Mouse (Mus musculus) embryonic facial prominence, embryonic 10.5 days (tissue): ENCODE results near the gene Sash3. TPM values are rescaled to one million over a fixed set of nuclear protein-coding genes. Genes with fewer than 3 reads are reported as not detected.
A peak's percentile ranks its signal among the peaks of the same experiment; 100 is the strongest.

Source experiments
- DNase-seq: peaks from one replicate; pipeline ENCODE4 v3.0.0-alpha.2; 2017; ENCODE audit warnings: low spot score
- H3K27ac ChIP-seq: fragments of 300-500 bp; sonication (generic); replicated peaks from 2 replicates; pipeline ENCODE4 v1.5.1; 2016; ENCODE audit warnings: mild to moderate bottlenecking
- H3K27me3 ChIP-seq: fragments of 300-500 bp; sonication (generic); replicated peaks from 2 replicates; pipeline ENCODE4 v1.6.1; 2016; ENCODE audit warnings: low read depth, mild to moderate bottlenecking; ENCODE audit not compliant: poor library complexity, severe bottlenecking
- H3K36me3 ChIP-seq: fragments of 300-500 bp; sonication (generic); replicated peaks from 2 replicates; pipeline ENCODE4 v1.6.1; 2016; ENCODE audit warnings: mild to moderate bottlenecking, moderate library complexity
- H3K4me1 ChIP-seq: fragments of 300-500 bp; sonication (generic); 2 replicates; pipeline ENCODE4 v1.6.1; 2016
- H3K4me3 ChIP-seq: fragments of 300-500 bp; sonication (generic); 2 replicates; pipeline ENCODE4 v1.5.1; 2016; ENCODE audit warnings: mild to moderate bottlenecking, moderate library complexity
- H3K9me3 ChIP-seq: fragments of 300-500 bp; sonication (generic); 2 replicates; pipeline ENCODE4 v1.6.1; 2016; ENCODE audit warnings: mild to moderate bottlenecking
- WGBS: fragments of 180-500 bp; shearing (Covaris S2); methylation state at CpG from one replicate; pipeline ENCODE4 v1.1.7; 2016; 5-methylcytosine and 5-hydroxymethylcytosine counted together
- polyA plus RNA-seq: library from polyadenylated mRNA; unstranded; fragments of >200 nt; fragmentation: Nextera tagmentation; extraction: Ambion mirVana; gene quantifications from 2 replicates; pipeline ENCODE4 v1.2.1, GENCODE M21; 2016

Gene Sash3
- polyA plus RNA-seq, 1 experiment from 2014 or later, result 1.2 TPM

DNA sequence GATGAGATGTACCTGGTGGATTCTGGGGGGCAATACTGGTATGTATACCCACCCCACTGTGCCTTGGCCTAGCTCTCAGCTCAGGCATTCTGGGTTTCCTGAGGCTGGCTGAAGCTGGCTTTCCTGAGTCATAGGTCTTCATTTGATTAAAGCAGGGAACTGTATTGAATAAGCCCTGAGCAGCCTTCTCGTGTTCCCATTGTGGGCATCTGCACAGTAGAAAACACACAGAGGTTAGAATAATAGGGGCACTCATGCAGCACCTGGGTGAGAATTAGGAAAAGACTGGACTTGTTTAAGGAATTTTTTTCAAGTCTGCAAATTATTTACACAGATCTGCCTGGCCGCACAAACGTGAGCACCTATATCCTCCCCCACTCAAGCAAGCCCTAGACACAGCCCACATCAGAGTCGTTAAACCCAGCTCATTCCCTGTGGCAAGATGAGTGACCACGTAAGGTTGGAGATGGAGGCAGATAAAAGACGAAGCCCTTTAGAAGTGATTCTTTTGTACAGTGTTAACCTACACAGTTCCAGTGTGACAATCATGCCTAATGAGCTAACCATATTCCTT lies 19.2 kb upstream of the Sash3 start:
- WGBS, result 75% methylated on average over 6 of the region's 6 CpGs
- Histone ChIP-seq H3K36me3 (no peaks in the 10 kb centered on the region), H3K4me3 (no peak overlapping the region), H3K9me3 (no peaks in the 10 kb centered on the region), H3K4me1 (peaks cover 3% of the 10 kb centered on the region; the same call in 1 of the 2 replicates), H3K27ac (no peak overlapping the region), H3K27me3 (peaks cover 6% of the 10 kb centered on the region; the same call in 1 of the 2 replicates)
- DNase-seq, result no peak

DNA sequence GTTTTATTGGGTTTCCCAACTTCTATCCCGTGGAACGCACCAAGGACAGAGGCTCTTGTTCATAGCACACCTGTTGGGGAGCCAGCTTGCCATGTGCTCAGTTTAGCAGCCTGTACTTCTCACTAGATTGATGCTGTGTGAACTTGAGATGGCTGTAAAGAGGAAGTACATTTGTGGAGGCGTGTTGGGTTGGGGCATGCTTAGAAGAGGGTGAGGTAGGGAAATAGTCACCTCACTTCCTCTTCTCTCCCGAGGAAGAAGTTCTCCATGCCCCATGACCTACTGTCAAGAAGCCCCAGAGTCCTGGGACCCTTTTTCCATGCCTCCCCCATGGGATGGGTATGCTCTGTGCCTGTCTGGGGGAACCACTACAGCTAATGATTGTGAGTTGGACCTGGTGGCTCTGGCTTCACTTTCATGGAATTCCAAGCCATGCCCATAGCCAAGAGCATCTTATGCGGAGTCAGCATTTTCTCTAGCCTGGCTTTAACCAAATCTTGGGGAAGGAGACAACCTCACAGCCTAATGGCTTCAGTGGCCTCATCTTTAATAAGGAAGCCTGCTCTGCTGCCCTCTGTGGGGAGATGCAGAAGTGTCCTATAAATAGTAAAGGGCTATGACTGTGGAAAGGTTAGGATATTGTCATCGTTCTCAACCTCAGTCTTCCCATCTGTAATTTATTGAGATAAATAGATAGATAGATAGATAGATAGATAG lies 18.6 kb upstream of the Sash3 start:
- no peaks in the 10 kb centered on the region for H3K9me3 ChIP-seq
- H3K27ac ChIP-seq, result no peak overlapping the region
- no peak for DNase-seq
- H3K27me3 ChIP-seq, result peaks cover 6% of the 10 kb centered on the region; the same call in 1 of the 2 replicates
- H3K4me1 ChIP-seq, result peaks cover 3% of the 10 kb centered on the region; the same call in 1 of the 2 replicates
- H3K36me3 ChIP-seq, result no peaks in the 10 kb centered on the region
- H3K4me3 ChIP-seq, result no peak overlapping the region
- 85% methylated on average over 6 of the region's 6 CpGs for WGBS

DNA sequence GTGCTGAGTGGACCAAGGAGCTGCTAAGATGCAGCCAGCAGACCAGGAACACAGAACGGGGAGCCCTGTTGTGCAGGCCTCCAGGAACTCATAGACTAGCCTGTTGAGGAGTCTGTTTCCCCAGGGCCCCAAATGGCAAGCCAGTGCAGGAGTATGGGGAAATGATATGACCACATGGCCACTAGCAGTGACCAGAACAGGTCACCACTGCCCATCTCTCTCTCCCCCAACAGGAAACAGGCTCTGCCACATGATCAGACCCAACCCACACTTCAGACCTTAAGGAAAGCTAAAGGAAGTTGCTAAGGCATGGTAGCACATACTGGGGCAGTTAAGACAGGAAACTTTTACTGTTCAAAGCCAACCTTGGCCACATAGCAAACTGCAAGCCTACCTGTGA lies 17.1 kb upstream of the Sash3 start:
- Histone ChIP-seq H3K9me3 (no peaks in the 10 kb centered on the region), H3K36me3 (no peaks in the 10 kb centered on the region), H3K4me3 (no peak overlapping the region), H3K27me3 (peaks cover 6% of the 10 kb centered on the region; the same call in 1 of the 2 replicates), H3K4me1 (peaks cover 3% of the 10 kb centered on the region; the same call in 1 of the 2 replicates), H3K27ac (no peak overlapping the region)
- DNase-seq, result no peak
- 68% methylated on average over 1 of the region's 1 CpGs for WGBS

DNA sequence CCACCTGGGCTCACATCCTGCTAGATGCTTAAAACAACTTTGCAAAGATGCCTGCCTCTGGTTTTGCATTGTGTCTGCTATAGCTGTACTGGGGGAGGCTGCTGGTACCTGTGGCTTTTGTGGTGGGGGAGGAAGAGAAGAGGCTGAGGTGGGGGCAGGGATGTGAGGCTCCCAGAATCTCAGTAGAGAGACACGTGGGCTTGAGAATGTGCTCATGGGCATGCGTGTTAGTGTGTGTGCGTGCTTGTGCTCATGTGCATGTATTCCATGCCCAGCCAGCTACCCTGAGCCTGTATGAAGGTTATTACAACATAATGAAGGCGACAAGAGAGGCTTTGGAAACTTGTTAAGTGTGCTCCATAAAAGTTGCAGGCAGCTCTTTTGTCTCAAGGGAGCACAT lies 9.3 kb upstream of the Sash3 start:
- H3K4me1 ChIP-seq, result peaks cover 17% of the 10 kb centered on the region
- no peak overlapping the region for H3K4me3 ChIP-seq
- no peak overlapping the region for H3K27ac ChIP-seq
- no peak for DNase-seq
- H3K27me3 ChIP-seq, result peaks cover 4% of the 10 kb centered on the region; the same call in 1 of the 2 replicates
- no peaks in the 10 kb centered on the region for H3K9me3 ChIP-seq
- no peaks in the 10 kb centered on the region for H3K36me3 ChIP-seq
- WGBS, result 83% methylated on average over 4 of the region's 4 CpGs

- H3K36me3 ChIP-seq, result no peaks in the 10 kb centered on the region
- peaks cover 19% of the 10 kb centered on the region for H3K4me1 ChIP-seq
- H3K9me3 ChIP-seq, result no peaks in the 10 kb centered on the region
- H3K4me3 ChIP-seq, result no peak overlapping the region
- DNase-seq, result no peak
- no peak overlapping the region for H3K27ac ChIP-seq
- 60% methylated on average over 6 of the region's 6 CpGs for WGBS
- H3K27me3 ChIP-seq, result peaks cover 4% of the 10 kb centered on the region
Observed at GRCm38 (mm10) chrX:48138011-48138410, 8.2 kb upstream of the Sash3 start.

GRCm38 (mm10) chrX:48138539-48139275 lies 7.5 kb upstream of the Sash3 start:
- H3K9me3 ChIP-seq, result no peaks in the 10 kb centered on the region
- 45% methylated on average over 7 of the region's 7 CpGs for WGBS
- peaks cover 4% of the 10 kb centered on the region for H3K27me3 ChIP-seq
- H3K4me3 ChIP-seq, result no peak overlapping the region
- H3K27ac ChIP-seq, result no peak overlapping the region
- DNase-seq, result peak; percentile 14
- H3K36me3 ChIP-seq, result no peaks in the 10 kb centered on the region
- H3K4me1 ChIP-seq, result peaks cover 24% of the 10 kb centered on the region

DNA sequence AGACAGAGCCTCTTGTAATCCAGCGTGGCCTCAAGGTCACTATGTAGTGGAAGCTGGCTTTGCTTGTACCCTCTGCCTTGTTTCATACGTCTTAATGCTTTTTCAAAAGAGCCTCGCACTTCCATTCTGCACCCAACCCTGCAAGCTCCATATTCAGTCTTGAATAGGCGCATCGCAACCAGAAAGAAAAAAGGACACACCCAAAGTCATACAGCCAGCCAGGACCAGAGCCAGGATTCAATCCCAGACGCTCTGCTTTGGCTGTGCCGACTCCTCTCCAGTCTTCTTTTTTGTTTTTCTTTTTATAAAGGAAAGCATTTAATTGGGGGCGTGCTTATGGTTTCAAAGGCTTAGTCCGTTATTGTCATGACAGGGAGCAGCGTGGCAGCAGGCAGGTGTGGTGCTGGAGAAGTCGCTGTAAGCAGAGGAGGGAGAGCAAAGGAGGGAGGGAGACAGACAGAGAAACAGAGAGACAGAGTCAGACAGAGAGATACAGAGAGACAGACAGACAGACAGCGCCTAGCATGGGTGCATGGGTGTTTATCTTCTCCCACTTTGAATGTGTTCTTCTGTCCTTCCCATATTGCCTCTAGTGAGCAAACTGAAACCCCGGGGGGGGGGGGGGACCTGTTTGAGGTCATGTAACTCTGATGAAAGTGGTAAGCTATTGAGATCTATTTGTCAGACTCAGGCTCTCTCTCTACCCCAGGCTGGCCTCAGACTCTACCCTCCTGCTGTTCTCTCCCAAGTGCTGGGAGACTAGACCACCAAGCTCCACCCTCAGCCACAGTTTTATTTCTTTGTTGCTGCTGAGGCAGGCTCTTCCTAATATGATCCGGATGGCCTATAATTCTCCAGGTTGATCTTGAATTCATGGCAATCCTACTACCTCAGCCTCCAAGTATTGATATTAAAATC lies 6.6 kb upstream of the Sash3 start:
- WGBS, result 44% methylated on average over 14 of the region's 14 CpGs
- Histone ChIP-seq H3K4me1 (peaks cover 24% of the 10 kb centered on the region), H3K27ac (no peak overlapping the region), H3K36me3 (no peaks in the 10 kb centered on the region), H3K27me3 (peaks cover 4% of the 10 kb centered on the region), H3K9me3 (no peaks in the 10 kb centered on the region), H3K4me3 (no peak overlapping the region)
- DNase-seq, result no peak

DNA sequence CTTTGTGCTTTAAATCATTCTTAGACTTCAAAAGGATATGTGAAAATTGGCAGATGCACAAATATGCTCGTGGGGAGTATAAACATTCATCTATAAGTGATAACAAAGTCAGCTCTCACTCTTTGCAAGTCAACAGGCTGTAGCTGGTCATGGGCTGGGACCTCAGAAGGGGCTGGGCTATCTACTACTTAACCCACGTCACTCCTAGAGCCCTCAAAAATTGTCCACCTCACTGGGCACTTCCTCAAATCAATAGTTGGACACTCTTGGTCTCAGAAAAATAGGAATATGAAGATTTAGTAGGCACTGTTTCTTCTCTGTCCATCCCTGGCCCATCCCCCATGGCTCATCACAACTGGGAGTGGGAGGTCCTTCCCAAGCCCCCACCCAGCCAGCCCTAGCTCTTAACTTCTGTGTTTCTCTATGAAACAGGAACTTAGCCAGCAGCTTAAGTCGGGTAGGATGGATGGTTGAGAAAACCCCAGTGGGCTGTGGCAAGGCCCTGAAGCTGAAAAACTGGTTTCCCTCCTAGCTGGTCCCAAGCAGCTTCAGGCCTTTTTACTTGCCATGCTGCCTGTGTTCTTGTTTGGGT lies 5.9 kb upstream of the Sash3 start:
- Histone ChIP-seq H3K36me3 (no peaks in the 10 kb centered on the region), H3K9me3 (no peaks in the 10 kb centered on the region), H3K27ac (no peak overlapping the region), H3K27me3 (peaks cover 4% of the 10 kb centered on the region), H3K4me3 (no peak overlapping the region), H3K4me1 (peaks cover 24% of the 10 kb centered on the region)
- WGBS, result 68% methylated on average over 3 of the region's 3 CpGs
- no peak for DNase-seq

GRCm38 (mm10) chrX:48141481-48141880 lies 4.8 kb upstream of the Sash3 start:
- H3K27ac ChIP-seq, result no peak overlapping the region
- no peaks in the 10 kb centered on the region for H3K9me3 ChIP-seq
- 79% methylated on average over 6 of the region's 6 CpGs for WGBS
- no peak overlapping the region for H3K4me3 ChIP-seq
- H3K36me3 ChIP-seq, result no peaks in the 10 kb centered on the region
- no peak for DNase-seq
- peaks cover 24% of the 10 kb centered on the region for H3K4me1 ChIP-seq
- H3K27me3 ChIP-seq, result peaks cover 4% of the 10 kb centered on the region

DNA sequence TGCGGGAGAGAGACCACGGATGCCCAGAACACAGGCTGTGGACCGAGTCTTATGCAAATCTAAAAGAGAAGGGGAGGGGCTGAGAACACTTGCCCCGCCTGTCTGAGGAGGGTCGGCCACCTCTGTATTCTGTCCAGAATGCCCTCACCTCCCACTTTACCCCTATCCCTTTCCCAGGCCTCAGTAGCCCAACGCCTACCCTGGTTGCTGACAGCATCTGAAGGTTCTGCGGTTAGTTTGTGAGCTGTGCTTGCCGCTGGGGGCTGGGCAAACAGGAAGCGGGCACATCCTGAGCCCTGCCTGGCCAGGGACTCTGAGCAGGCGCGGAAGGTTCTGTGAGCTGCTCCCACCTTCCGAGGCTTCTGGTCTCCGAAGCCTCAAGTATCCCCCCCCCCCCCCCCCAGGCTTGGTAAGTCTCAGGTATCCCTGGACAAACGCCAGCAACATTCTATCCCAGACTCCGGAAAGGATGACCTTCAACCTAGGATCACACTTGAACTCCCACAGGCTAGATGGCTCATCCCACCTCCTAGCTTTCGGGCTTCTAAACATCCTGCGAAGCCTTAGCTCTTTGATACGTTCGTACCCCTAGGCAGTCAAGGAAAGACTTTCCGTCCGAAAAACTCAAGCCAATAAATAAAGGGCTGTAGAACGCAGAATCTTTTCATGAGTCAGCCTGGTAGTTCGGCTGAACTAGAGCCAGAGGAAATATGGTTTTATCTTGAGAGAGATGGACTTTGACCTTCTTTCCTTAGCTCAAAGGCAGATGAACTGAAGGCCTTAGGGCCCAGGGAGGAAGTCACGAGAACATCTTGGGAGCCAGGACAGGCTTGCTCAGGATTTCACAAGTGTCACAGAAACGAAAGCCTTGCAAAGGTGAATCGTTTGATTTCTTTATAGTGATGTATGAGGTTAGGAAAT lies 2.6 kb upstream of the Sash3 start:
- Histone ChIP-seq H3K27ac (peak overlapping the region; percentile 35; the same call in 1 of the 2 replicates), H3K4me3 (peak overlapping the region; percentile 45), H3K4me1 (peaks cover 20% of the 10 kb centered on the region), H3K36me3 (no peaks in the 10 kb centered on the region), H3K27me3 (peaks cover 4% of the 10 kb centered on the region; the same call in 1 of the 2 replicates), H3K9me3 (no peaks in the 10 kb centered on the region)
- DNase-seq, result peak; percentile 17
- 57% methylated on average over 26 of the region's 26 CpGs for WGBS

- no peak for DNase-seq
- no peaks in the 10 kb centered on the region for H3K9me3 ChIP-seq
- no peak overlapping the region for H3K4me3 ChIP-seq
- WGBS, result 90% methylated on average over 2 of the region's 2 CpGs
- no peak overlapping the region for H3K27ac ChIP-seq
- H3K4me1 ChIP-seq, result peaks cover 7% of the 10 kb centered on the region; the same call in 1 of the 2 replicates
- H3K36me3 ChIP-seq, result no peaks in the 10 kb centered on the region
- H3K27me3 ChIP-seq, result no peaks in the 10 kb centered on the region; the same call in 1 of the 2 replicates
Observed at GRCm38 (mm10) chrX:48147226-48147625, 990 bp downstream of the Sash3 start.
